Mouse (Mus musculus): ENCODE measurements around the gene Twistnb.

DNA sequence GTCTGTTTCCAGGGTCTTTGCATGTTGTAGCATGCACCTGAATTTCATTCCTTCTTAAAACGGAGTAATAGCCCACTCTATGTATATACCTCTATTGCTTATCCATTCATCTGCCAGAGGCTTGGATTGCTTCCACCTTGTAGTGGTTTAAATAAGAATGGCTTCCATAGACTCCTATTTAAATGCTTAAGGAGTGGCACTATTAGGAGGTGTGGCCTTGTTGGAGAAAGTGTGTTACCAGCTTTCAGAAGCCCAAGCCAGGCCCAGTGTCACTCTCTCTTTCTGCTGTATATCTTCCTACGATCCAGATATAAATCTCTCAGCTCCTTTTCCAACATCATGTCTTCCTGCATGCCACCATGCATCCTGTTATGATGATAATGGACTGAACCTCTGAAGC, 53.5 kb downstream of the Twistnb start:
- TF ChIP-seq POLR2A (IDR thresholded peaks at IDR 0.05; ENCODE audit: borderline replicate concordance, control insufficient read depth, low read depth, low read length), result no peak
- TF ChIP-seq CTCF (IDR thresholded peaks at IDR 0.05; ENCODE audit: control insufficient read depth, insufficient read depth, low read length), result no peak
